Mouse (Mus musculus) 3134 (cell line): ENCODE measurements around the gene Btbd9.

ENCODE experiments used
- DNase-seq: peaks from one replicate; pipeline ENCODE4 v3.0.0-alpha.2; 2011; ENCODE audit warnings: low spot score; ENCODE audit not compliant: insufficient read length; ENCODE audit errors: extremely low read depth

Gene Btbd9

DNA sequence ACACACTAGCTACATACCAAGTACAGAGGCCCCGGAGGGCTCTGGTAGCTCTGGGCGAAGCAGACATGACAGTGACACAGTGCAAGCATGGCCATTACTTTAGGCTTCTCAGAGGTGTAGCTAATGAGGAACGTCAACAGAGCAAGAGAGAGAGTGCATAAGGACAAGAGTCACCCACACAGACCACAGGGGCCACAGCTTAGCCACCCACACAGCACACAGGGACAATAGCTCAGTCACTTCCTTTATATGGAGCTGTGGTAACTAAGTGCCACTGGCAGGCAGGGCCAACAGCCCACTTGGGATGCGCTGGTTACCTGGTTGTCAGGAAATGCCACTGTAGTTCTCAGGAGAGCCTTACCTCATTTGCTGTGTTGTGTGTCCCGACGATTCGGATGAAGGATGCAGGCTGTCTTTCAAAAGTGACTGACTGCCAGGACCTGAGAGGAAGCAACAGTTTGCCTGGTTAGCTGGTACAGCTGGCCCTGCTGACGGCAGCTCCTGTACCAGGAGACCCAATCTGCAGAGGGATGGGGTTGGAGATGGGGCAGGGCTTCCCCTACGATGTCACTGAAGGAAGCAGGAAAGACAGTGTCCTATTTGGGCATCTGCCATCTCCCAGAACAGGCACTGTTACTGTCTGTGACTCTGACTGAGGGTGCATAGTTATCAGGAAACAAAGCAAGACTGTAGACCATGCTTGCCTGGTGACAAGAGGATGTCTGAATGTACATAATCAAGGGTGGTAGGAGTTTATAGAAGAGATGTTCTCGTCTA lies 347.7 kb downstream of the Btbd9 start:
- DNase-seq, result no peak

- no peak for DNase-seq
These were observed 351.1 kb downstream of the Btbd9 start for GRCm38 (mm10) chr17:30225030-30225740.

- no peak for DNase-seq
These were observed 353.5 kb downstream of the Btbd9 start for GRCm38 (mm10) chr17:30222837-30223236.

DNA sequence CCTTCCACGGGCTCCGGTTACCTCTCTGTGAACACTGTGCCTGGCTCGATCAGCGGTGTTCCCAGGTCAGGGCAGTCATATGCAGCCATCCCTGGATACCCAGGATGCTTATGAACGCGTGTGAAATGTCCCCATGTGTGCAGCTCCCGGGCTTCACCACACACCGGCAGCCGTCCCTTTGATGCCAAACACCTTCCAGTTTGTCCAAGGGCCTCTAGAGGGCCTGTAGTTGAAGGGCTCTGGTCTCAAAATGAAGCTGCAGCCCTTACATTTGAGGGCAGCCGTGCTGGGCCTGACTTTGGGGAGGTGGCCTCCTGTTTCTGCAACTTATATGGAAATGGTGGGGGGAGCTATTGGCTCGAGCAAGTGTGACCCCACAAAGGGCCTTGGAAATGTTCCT lies 353.9 kb downstream of the Btbd9 start:
- no peak for DNase-seq

GRCm38 (mm10) chr17:30221677-30222076 lies 354.6 kb downstream of the Btbd9 start:
- DNase-seq, result no peak

- no peak for DNase-seq
These were observed 360.5 kb downstream of the Btbd9 start for GRCm38 (mm10) chr17:30215741-30216140.

DNA sequence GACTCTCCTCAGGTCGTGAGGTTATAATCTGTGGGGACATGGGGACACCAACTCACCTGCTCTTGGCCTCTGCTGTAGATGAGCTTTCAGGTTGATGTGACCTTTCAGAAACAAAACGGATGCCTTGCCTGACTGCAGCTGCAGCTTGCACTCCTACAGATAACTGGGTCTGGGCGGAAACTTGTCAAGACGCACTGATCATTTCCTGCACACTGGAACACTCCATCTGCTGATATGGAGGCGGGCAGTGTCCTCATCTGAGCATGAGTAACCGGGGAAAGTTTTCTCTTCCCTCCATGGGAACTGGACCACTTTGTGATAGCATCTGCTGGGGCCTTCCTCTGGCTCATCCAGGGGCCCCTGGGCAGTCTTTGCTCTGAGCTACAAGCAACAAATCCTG lies 361.9 kb downstream of the Btbd9 start:
- DNase-seq, result no peak

DNA sequence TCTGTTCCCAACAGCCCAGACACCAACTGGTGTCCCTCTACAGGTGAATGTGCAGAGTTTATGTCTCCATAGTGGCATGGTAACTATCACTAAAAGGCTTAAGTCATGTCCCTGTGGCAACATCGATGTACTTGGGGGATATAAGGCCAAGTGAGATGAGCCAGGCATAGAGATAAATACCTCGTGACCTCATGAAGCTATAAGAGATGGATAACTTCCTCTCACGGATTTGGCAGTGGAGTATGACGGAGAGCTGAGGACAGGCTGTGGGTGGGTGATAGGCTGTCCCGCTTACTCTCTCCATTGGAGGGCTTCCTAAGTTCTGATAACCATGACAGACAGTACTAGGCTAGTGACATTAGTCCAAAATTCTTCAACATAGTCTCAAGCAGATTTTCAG lies 362.9 kb downstream of the Btbd9 start:
- DNase-seq, result no peak

GRCm38 (mm10) chr17:30212647-30213046 lies 363.6 kb downstream of the Btbd9 start:
- DNase-seq, result no peak

GRCm38 (mm10) chr17:30210936-30211335 lies 365.4 kb downstream of the Btbd9 start:
- DNase-seq, result no peak

DNA sequence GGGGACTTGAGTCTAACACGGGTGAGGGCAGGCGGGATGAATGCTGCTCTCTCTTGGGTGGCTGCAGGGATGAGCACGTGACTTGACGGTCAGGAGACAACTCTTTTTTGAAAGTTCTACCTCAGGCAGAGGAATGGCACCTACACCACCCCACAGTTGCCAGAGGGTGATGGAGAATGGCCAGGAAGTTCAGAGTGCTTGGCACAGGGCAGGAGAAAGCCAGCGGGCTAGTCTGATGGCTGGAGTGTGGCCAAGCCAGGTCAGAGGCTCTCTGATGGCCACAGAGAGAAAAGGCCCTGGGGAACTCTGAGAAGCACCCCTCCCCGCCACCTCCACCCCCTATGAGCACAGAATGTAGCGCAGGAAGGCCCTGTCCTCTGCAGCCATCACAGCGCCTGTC lies 366.0 kb downstream of the Btbd9 start:
- DNase-seq, result no peak

GRCm38 (mm10) chr17:30205062-30205825 lies 371.0 kb downstream of the Btbd9 start:
- no peak for DNase-seq

GRCm38 (mm10) chr17:30200283-30200682 lies 376.0 kb downstream of the Btbd9 start:
- no peak for DNase-seq

DNA sequence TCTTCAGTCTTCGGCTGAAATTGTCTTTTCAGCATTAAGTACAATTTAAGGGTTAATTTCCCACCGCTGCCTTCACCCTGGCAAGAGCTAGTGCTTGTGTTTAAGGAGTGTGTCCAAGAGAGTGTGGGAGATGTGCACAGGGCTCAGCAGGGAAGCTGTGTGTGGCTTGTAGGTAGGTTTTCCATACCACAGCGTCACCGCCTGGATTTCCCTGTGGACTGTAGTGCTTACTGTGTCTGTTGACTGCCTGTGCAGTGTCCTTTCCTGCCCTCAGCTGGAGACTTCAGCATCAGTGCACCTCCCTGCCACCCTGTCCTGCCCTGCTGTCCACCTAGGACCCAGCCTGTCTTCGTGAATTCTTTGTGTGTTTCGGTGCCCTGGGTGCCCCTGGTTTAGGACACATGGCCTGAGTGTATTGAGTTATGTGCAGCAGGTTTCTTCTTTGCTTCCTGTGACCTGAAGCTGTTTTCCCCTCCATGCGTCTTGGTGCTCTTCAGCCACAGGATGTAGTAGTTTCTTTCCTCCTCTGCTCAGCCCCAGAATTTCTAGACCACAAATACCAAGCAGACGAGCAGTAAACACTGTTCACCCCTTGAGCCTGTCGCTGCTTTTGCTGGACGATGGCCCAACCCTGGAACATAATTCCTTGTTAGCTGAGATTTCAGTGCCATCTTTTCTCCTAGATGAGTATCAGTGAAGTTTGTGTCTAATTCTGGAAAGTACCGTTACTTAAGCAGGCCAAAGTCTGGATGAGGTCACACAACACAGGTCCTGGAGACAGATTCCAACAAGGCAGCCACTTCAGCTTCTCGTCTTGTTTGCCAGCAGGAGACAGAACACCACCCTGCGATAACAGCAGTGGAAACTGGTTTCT lies 376.7 kb downstream of the Btbd9 start:
- no peak for DNase-seq

GRCm38 (mm10) chr17:30198422-30198821 lies 377.9 kb downstream of the Btbd9 start:
- no peak for DNase-seq

- DNase-seq, result no peak
These were observed 378.8 kb downstream of the Btbd9 start for GRCm38 (mm10) chr17:30197280-30198030.

GRCm38 (mm10) chr17:30196401-30197279 lies 379.6 kb downstream of the Btbd9 start:
- DNase-seq, result no peak

DNA sequence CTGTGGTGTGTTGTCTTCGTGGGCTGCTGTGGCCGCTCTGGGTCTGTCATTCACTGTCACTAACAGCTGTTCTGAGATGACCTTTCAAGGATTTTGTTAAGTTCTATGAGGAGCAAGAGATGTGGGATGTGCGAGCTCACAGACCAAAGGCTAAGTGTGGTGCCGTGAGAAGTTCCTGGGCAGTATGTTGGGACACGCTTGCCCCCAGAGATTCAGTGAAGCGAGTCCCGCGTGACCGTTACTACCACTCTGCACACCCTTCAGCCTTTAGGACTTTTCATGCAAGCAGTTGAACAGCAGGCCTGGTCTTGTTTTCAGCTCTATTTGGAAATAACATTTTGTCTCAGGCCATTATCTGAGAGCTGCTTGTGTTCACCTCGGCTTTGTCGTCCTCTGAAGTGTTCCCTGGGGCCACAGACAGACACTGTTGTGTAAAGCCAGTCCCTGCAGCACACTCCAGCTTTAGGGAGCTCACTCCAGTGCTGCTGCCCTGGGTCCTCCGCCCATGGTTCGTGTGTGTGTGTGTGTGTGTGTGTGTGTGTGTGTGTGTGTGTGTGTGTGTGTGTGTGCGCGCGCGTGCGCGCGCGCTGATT lies 380.6 kb downstream of the Btbd9 start:
- DNase-seq, result no peak
